Mouse (Mus musculus) lung, embryonic 16.5 days (tissue): ENCODE results near the gene St6galnac3. TPM values are rescaled to one million over a fixed set of nuclear protein-coding genes. Genes with fewer than 3 reads are reported as not detected.

ENCODE experiments used
- ATAC-seq: fragments of 200-750 bp; cut with Nextera tagmentation; 2 replicates; pipeline ENCODE4 v1.8.0; 2017; ENCODE audit warnings: low read depth, mild to moderate bottlenecking, moderate library complexity
- H3K27ac ChIP-seq: fragments of 300-500 bp; sonication (generic); 2 replicates; pipeline ENCODE4 v1.5.1; 2014; ENCODE audit warnings: mild to moderate bottlenecking, control low read depth, low read length
- H3K27me3 ChIP-seq: fragments of 300-500 bp; sonication (generic); 2 replicates; pipeline ENCODE4 v1.6.1; 2014; ENCODE audit warnings: low read depth, low read length, mixed read lengths; ENCODE audit not compliant: control insufficient read depth, insufficient read depth
- H3K36me3 ChIP-seq: fragments of 300-500 bp; sonication (generic); 2 replicates; pipeline ENCODE4 v1.6.1; 2014; ENCODE audit warnings: low read length; ENCODE audit not compliant: control insufficient read depth, insufficient read depth
- H3K4me1 ChIP-seq: fragments of 300-500 bp; sonication (generic); replicated peaks from 2 replicates; pipeline ENCODE4 v1.6.1; 2014; ENCODE audit warnings: low read length, mixed read lengths; ENCODE audit not compliant: control insufficient read depth, insufficient read depth
- H3K4me2 ChIP-seq: fragments of 300-500 bp; sonication (generic); 2 replicates; pipeline ENCODE4 v1.6.1; 2014; ENCODE audit warnings: low read depth, low read length, control low read depth
- H3K4me3 ChIP-seq: fragments of 300-500 bp; sonication (generic); 2 replicates; pipeline ENCODE4 v1.5.1; 2014; ENCODE audit warnings: mild to moderate bottlenecking, low read length, control low read depth
- H3K9ac ChIP-seq: fragments of 300-500 bp; sonication (generic); 2 replicates; pipeline ENCODE4 v1.6.1; 2014; ENCODE audit warnings: low read length, control low read depth
- H3K9me3 ChIP-seq: fragments of 300-500 bp; sonication (generic); 2 replicates; pipeline ENCODE4 v1.6.1; 2016; ENCODE audit warnings: low read length; ENCODE audit not compliant: control insufficient read depth
- WGBS: fragments of 180-500 bp; shearing (Covaris S2); extraction: QIAGEN DNeasy Blood & Tissue Kit; methylation state at CpG from one replicate; pipeline ENCODE4 v1.1.7; 2014; 5-methylcytosine and 5-hydroxymethylcytosine counted together
- polyA plus RNA-seq: library from polyadenylated mRNA; unstranded; fragments of >200 nt; fragmentation: Nextera tagmentation; extraction: Ambion mirVana; gene quantifications from 2 replicates; pipeline ENCODE4 v1.2.1, GENCODE M21; 2015

St6galnac3 gene
- polyA plus RNA-seq, 1 experiment from 2014 or later: 28.4 TPM

DNA sequence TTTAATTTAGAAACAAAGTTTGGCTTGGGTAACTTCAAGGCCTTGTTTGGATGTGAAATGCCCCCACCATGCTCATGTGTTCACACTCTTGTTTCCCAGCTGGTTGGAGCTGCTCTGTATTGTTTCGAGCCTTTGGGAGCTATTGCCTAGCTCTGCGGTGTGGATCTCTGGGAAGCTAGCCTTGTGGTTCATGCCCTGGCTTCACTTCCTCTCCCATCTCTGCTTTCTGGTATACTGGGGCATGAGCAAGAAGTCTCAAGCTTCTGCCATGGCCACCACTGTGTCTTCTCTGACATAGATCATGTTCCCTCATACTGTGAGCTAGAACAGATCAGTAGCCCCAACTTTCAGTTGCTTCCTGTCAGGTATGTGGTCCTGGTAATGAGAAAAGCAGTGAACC, 505.6 kb downstream of the St6galnac3 start:
- H3K36me3 ChIP-seq: peaks cover 2% of the 10 kb centered on the region; the same call in 1 of the 2 replicates
- no peaks in the 10 kb centered on the region for H3K27me3 ChIP-seq
- no peak for ATAC-seq
- WGBS: 94% methylated on average over 2 of the region's 2 CpGs
- no peak overlapping the region for H3K4me2 ChIP-seq
- H3K9ac ChIP-seq: no peak overlapping the region
- no peak overlapping the region for H3K27ac ChIP-seq
- H3K9me3 ChIP-seq: no peaks in the 10 kb centered on the region; the same call in none of the 2 replicates
- no peaks in the 10 kb centered on the region for H3K4me1 ChIP-seq
- no peak overlapping the region for H3K4me3 ChIP-seq

DNA sequence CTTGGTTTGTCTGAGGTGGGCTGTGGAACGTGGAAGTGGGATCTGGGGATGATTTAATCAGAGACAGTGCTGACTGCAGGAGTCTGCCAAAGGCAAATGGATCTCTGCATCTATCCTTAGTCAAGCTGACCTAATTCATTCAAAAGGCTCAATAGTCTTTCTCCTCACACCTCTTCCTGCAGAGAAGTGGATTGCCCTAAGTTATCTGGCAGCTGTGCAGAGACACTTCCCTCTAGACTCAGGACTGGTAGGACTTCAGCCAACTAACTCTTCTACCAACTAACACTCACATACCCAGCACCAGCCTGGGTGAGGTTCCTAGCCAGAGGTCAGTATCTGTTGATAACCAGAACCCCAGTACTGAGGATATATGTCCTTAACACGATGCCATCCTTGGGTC, 516.8 kb downstream of the St6galnac3 start:
- no peaks in the 10 kb centered on the region for H3K4me1 ChIP-seq
- H3K4me2 ChIP-seq: no peak overlapping the region
- no peaks in the 10 kb centered on the region for H3K9me3 ChIP-seq
- no peak overlapping the region for H3K9ac ChIP-seq
- H3K36me3 ChIP-seq: no peaks in the 10 kb centered on the region
- no peak overlapping the region for H3K4me3 ChIP-seq
- H3K27ac ChIP-seq: no peak overlapping the region
- ATAC-seq: no peak
- no peaks in the 10 kb centered on the region for H3K27me3 ChIP-seq
- WGBS: 69% methylated on average over 2 of the region's 2 CpGs

DNA sequence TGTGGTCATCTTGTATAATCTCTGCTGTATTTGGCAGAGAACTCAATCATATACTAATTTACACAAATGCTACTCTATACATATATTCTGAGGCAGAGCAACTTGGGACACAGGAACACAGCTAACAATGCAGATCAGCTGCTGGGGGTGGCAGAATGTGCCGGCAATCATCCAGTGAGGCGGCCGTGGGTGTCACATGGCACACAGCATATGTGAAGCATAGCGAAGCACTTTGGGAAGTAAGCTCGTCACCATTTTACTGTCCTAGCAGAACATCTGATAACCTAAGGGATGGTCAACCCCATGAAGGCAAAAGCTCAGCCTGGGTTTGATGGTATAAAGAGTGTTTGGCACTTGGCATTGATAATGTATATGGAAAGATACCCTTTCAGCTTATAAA, 520.9 kb downstream of the St6galnac3 start:
- WGBS: 86% methylated on average over 5 of the region's 5 CpGs
- Histone ChIP-seq H3K27ac (no peak overlapping the region), H3K4me2 (no peak overlapping the region), H3K27me3 (no peaks in the 10 kb centered on the region), H3K9ac (no peak overlapping the region), H3K36me3 (no peaks in the 10 kb centered on the region), H3K4me3 (no peak overlapping the region), H3K9me3 (no peaks in the 10 kb centered on the region), H3K4me1 (no peaks in the 10 kb centered on the region)
- no peak for ATAC-seq

DNA sequence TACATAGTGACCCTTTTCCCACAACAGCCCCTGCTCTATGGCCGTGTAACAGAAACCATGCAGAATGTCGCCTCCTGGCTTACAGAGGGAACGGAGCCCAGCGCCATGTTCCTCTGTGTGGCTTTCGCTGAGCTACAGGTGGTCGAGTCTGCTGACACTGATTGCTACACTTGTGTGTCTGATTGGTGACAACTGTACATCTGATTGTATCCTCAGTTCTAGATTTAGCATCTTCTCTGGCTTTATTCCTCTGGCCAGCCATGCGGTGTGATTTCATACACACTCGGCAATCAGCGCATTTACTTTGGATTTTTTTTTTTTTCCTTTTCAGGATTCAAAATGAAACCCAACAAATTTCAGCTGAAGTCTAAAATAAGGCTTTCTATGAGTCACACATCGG, 523.1 kb downstream of the St6galnac3 start:
- H3K27ac ChIP-seq: no peak overlapping the region
- no peaks in the 10 kb centered on the region for H3K36me3 ChIP-seq
- no peaks in the 10 kb centered on the region for H3K27me3 ChIP-seq
- no peaks in the 10 kb centered on the region for H3K4me1 ChIP-seq
- no peak overlapping the region for H3K9ac ChIP-seq
- H3K4me2 ChIP-seq: no peak overlapping the region
- ATAC-seq: no peak
- H3K9me3 ChIP-seq: no peaks in the 10 kb centered on the region
- H3K4me3 ChIP-seq: no peak overlapping the region
- WGBS: 88% methylated on average over 10 of the region's 10 CpGs

DNA sequence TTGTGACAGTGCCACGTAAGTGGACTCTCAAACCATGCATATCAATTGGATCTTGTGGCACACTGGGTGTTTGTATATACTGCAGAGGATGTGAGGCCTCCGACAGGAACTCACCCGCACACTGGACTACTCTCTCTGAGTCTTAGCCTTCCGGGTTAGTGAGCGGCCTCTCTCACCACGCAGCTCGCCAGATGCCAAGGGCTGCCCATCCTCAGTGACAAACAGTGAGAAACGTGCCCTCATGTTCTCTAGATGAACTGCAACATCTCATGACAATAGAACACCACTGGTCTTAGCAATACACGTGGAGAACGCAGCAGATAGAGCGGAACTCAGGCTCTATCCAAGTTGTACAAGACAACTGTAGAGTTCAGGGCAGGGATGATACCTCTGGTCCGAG, 524.2 kb downstream of the St6galnac3 start:
- H3K4me2 ChIP-seq: no peak overlapping the region

DNA sequence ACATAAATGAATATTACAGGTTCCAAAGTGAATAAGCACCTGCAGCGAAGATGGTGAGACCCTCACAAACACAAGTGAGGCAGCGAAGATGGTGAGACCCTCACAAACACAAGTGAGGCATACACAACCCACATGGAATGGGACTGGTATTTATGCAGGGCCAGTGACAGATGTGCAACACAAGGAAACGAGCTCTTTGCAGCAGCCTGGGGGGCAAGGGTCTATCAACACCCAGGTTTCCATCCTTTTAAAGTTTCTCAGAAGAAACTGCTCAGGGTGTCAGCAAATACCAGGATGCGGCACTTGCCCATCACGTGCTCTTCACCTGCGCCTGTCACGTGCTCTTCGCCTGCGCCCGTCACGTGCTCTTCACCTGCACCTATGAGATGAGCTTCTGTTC, 524.9 kb downstream of the St6galnac3 start:
- H3K27me3 ChIP-seq: no peaks in the 10 kb centered on the region
- H3K4me2 ChIP-seq: no peak overlapping the region
- 90% methylated on average over 11 of the region's 11 CpGs for WGBS
- H3K9ac ChIP-seq: no peak overlapping the region
- H3K9me3 ChIP-seq: no peaks in the 10 kb centered on the region
- ATAC-seq: no peak
- no peak overlapping the region for H3K27ac ChIP-seq
- H3K36me3 ChIP-seq: no peaks in the 10 kb centered on the region
- no peaks in the 10 kb centered on the region for H3K4me1 ChIP-seq
- H3K4me3 ChIP-seq: no peak overlapping the region

More for the DNA sequence above, 524.2 kb downstream of the St6galnac3 start:
- Histone ChIP-seq H3K4me1 (no peaks in the 10 kb centered on the region), H3K27ac (no peak overlapping the region), H3K9me3 (no peaks in the 10 kb centered on the region), H3K36me3 (no peaks in the 10 kb centered on the region), H3K9ac (no peak overlapping the region), H3K27me3 (no peaks in the 10 kb centered on the region), H3K4me3 (no peak overlapping the region)
- ATAC-seq: no peak
- 77% methylated on average over 12 of the region's 12 CpGs for WGBS

DNA sequence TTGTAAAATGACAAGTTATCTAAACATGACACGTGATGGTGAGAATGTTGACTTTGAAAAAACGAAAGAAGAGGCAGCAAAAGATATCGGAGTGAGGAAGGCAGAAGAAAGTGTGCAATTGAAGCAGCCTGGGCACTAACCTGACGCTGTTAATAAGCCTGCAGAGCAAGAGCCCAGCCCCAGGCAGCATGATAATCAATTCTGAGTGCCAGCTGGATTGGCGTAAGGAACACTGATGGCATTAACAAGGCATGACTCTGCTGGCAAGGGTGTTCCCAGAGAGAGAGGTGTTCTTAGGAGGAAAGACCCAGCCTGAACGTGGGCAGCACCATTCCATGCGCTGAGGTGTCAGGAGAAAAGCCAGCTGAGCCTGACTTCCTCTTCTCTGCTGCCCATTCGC, 525.7 kb downstream of the St6galnac3 start:
- Histone ChIP-seq H3K27me3 (no peaks in the 10 kb centered on the region), H3K36me3 (no peaks in the 10 kb centered on the region), H3K4me1 (no peaks in the 10 kb centered on the region), H3K4me2 (no peak overlapping the region), H3K27ac (no peak overlapping the region), H3K4me3 (no peak overlapping the region), H3K9me3 (no peaks in the 10 kb centered on the region), H3K9ac (no peak overlapping the region)
- 62% methylated on average over 8 of the region's 8 CpGs for WGBS
- no peak for ATAC-seq

DNA sequence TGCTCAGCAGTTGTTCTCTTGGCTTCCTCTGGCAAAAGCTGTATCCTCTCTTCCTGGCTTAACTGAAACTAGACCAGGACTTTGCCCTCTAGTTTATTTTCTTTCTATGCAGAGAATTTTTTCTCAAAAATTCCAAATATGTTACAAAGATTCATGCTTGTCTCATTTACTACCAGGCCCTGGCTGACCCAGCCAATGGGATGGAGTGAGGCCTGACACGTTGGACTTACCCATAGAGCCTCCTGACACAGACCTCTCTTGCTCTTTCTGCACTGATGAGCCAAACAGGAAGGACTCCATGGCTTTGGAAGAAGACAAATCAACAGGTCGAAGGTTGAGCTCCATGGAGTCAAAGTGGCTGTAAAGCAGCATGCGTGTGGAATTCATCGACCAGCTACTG, 526.5 kb downstream of the St6galnac3 start:
- WGBS: 63% methylated on average over 4 of the region's 4 CpGs
- no peak for ATAC-seq

DNA sequence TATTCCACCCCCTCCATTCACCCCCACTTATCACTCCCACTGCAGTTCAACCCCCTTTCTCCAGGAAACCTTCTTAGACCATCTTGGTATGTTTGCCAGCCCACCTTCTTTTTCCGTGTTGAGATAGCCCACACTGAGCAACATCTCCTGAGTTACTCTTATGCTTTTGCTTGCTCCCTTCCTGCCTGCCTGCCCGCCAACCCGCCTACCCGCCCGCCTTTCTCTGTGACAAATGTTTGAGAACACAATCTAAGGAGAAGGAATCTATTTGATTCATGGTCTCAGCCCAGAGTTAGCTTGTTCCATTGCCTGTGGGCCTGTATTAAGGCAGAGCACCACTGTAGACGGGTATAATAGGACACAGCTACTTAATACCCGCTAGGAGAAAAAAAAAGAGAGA, 531.9 kb downstream of the St6galnac3 start:
- Histone ChIP-seq H3K4me3 (no peak overlapping the region), H3K9ac (no peak overlapping the region), H3K27ac (no peak overlapping the region), H3K4me2 (no peak overlapping the region), H3K9me3 (no peaks in the 10 kb centered on the region), H3K27me3 (no peaks in the 10 kb centered on the region), H3K36me3 (no peaks in the 10 kb centered on the region), H3K4me1 (no peaks in the 10 kb centered on the region; the same call in 1 of the 2 replicates)
- WGBS: 81% methylated on average over 7 of the region's 7 CpGs
- no peak for ATAC-seq

More for the DNA sequence above, 526.5 kb downstream of the St6galnac3 start:
- Histone ChIP-seq H3K9ac (no peak overlapping the region), H3K4me2 (no peak overlapping the region), H3K27me3 (no peaks in the 10 kb centered on the region), H3K36me3 (no peaks in the 10 kb centered on the region), H3K27ac (no peak overlapping the region), H3K4me3 (no peak overlapping the region), H3K4me1 (no peaks in the 10 kb centered on the region), H3K9me3 (no peaks in the 10 kb centered on the region)

DNA sequence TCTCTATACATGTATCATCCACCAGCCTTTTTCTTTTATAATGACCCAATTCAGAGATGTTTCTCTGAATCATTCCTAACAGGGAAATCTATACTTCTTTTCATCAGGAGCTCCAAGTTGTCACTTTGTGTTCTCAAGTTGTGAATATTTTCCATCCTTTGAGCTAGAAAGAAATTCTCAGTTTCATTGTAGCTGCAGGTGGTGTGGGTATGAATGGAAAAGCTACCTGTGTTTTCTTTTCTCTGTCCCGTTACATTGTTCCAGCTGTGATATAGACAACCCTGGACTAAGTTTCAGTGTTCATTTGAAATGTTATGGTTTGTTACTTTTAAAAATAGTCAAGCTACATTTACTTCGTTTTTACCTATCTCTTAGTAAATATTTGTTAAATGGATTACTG, 534.2 kb downstream of the St6galnac3 start:
- H3K4me1 ChIP-seq: no peaks in the 10 kb centered on the region; the same call in 1 of the 2 replicates
- no peak overlapping the region for H3K9ac ChIP-seq
- H3K9me3 ChIP-seq: no peaks in the 10 kb centered on the region
- 46% methylated on average over 2 of the region's 2 CpGs for WGBS
- H3K27me3 ChIP-seq: no peaks in the 10 kb centered on the region
- H3K27ac ChIP-seq: no peak overlapping the region
- ATAC-seq: no peak
- H3K4me3 ChIP-seq: no peak overlapping the region
- H3K4me2 ChIP-seq: no peak overlapping the region
- no peaks in the 10 kb centered on the region for H3K36me3 ChIP-seq
